12 mouse cellular contexts compared by ENCODE assay signal in genomic region chr5:20653425-20654185, GRCm38 (mm10).
DNase-seq lines count a peak whose midpoint lies in the region; ATAC-seq lines count a peak whose summit lies in the region.
"Had no signal": no experiment of that assay in that cellular context is flagged by ENCODE, and none has a peak within 500 bp of the region (broad histone marks: within the 10 kb centered on the region; RNA-seq: fewer than 3 reads in every experiment).

No protein-coding gene starts in this region.

- no peak overlapping the region for H3K27ac ChIP-seq in embryonic facial prominence, embryonic 11.5 days (replicated peaks; ENCODE audit: low read depth, low read length)
- H3K27ac ChIP-seq in embryonic facial prominence, embryonic 10.5 days (replicated peaks), result no peak overlapping the region
- H3K27ac ChIP-seq in hindbrain, embryonic 16.5 days (ENCODE audit: low read depth, low read length), result no peak overlapping the region
- H3K27ac ChIP-seq: kidney, embryonic 15.5 days had no signal

- no peak overlapping the region for H3K4me2 ChIP-seq in embryonic facial prominence, embryonic 11.5 days (ENCODE audit: low read depth, low read length)
- no peak overlapping the region for H3K4me2 ChIP-seq in hindbrain, embryonic 16.5 days (ENCODE audit: low read length)
- H3K4me2 ChIP-seq: kidney, embryonic 15.5 days had no signal

- no peak for DNase-seq in embryonic facial prominence, embryonic 11.5 days (ENCODE audit: low spot score)
- no peak for DNase-seq in embryonic facial prominence, embryonic 10.5 days (ENCODE audit: low spot score)
- peak; percentile 35 for DNase-seq in layer of hippocampus, adult 11-12 months (ENCODE audit: low spot score)
- DNase-seq in layer of hippocampus, adult 9-10 months (ENCODE audit: low spot score), result no peak
- peak; percentile 87 for DNase-seq in 3T3-L1 (ENCODE audit: low read depth, low spot score)
- no peak for DNase-seq in thymus, postnatal 4 days
- DNase-seq in B cell, adult 2 months, result no peak
- DNase-seq: cerebellum, adult 11-12 months; liver had no signal

- H3K9me3 ChIP-seq in embryonic facial prominence, embryonic 11.5 days (replicated peaks; ENCODE audit: control insufficient read depth, low read length), result no peaks in the 10 kb centered on the region
- H3K9me3 ChIP-seq in embryonic facial prominence, embryonic 10.5 days, result 0 out of 2 replicates have a peak, but pooled peaks cover 5% of the 10 kb centered on the region
- no peaks in the 10 kb centered on the region for H3K9me3 ChIP-seq in hindbrain, embryonic 16.5 days (ENCODE audit: control insufficient read depth, low read length)
- H3K9me3 ChIP-seq: kidney, embryonic 15.5 days had no signal

- WGBS in embryonic facial prominence, embryonic 11.5 days, result 75% methylated on average over 11 of the region's 11 CpGs
- 76% methylated on average over 11 of the region's 11 CpGs for WGBS in embryonic facial prominence, embryonic 10.5 days
- WGBS in hindbrain, embryonic 16.5 days, result 51% methylated on average over 11 of the region's 11 CpGs

- no peak overlapping the region for H3K4me3 ChIP-seq in embryonic facial prominence, embryonic 11.5 days (ENCODE audit: low read depth, low read length)
- no peak overlapping the region for H3K4me3 ChIP-seq in embryonic facial prominence, embryonic 10.5 days
- no peak overlapping the region for H3K4me3 ChIP-seq in hindbrain, embryonic 16.5 days (ENCODE audit: low read length)
- H3K4me3 ChIP-seq: erythroblast, embryonic 14.5 days; kidney, embryonic 15.5 days had no signal

- no peaks in the 10 kb centered on the region for H3K36me3 ChIP-seq in embryonic facial prominence, embryonic 11.5 days (replicated peaks; ENCODE audit: control insufficient read depth, insufficient read depth, low read depth, low read length)
- no peaks in the 10 kb centered on the region for H3K36me3 ChIP-seq in embryonic facial prominence, embryonic 10.5 days (replicated peaks)
- H3K36me3 ChIP-seq in hindbrain, embryonic 16.5 days (ENCODE audit: control insufficient read depth, insufficient read depth, low read length), result no peaks in the 10 kb centered on the region
- H3K36me3 ChIP-seq: kidney, embryonic 15.5 days had no signal

- 0 out of 2 replicates have a peak, but pooled peaks have one; percentile 52 for ATAC-seq in embryonic facial prominence, embryonic 11.5 days (replicated peaks; ENCODE audit: insufficient number of reproducible peaks, low FRiP score, low TSS enrichment, low read depth)
- ATAC-seq in hindbrain, embryonic 16.5 days, result peak; percentile 59

- no peaks in the 10 kb centered on the region for H3K4me1 ChIP-seq in embryonic facial prominence, embryonic 11.5 days (ENCODE audit: control insufficient read depth, insufficient read depth, low read length)
- H3K4me1 ChIP-seq in embryonic facial prominence, embryonic 10.5 days, result no peaks in the 10 kb centered on the region
- no peaks in the 10 kb centered on the region for H3K4me1 ChIP-seq in hindbrain, embryonic 16.5 days (ENCODE audit: control insufficient read depth, insufficient read depth, low read depth, low read length)
- H3K4me1 ChIP-seq: kidney, embryonic 15.5 days had no signal

- H3K9ac ChIP-seq in embryonic facial prominence, embryonic 11.5 days (replicated peaks; ENCODE audit: low read length), result no peak overlapping the region
- no peak overlapping the region for H3K9ac ChIP-seq in hindbrain, embryonic 16.5 days (ENCODE audit: low read depth, low read length)
- H3K9ac ChIP-seq: kidney, embryonic 15.5 days had no signal

- no peaks in the 10 kb centered on the region for H3K27me3 ChIP-seq in embryonic facial prominence, embryonic 11.5 days (ENCODE audit: control insufficient read depth, insufficient read depth, low read length)
- no peaks in the 10 kb centered on the region for H3K27me3 ChIP-seq in embryonic facial prominence, embryonic 10.5 days (replicated peaks; ENCODE audit: low read depth, poor library complexity, severe bottlenecking)
- H3K27me3 ChIP-seq in hindbrain, embryonic 16.5 days (replicated peaks; ENCODE audit: control insufficient read depth, insufficient read depth, low read length), result no peaks in the 10 kb centered on the region
- H3K27me3 ChIP-seq: kidney, embryonic 15.5 days had no signal

Comparison
In these comparisons a context has a peak if more than half of its experiments do, and no peak if none do; other contexts are left out.
1. DNase-seq: peak in layer of hippocampus, adult 11-12 months (single experiment) and 3T3-L1 (single experiment); none in embryonic facial prominence, embryonic 11.5 days (single experiment), embryonic facial prominence, embryonic 10.5 days (single experiment), layer of hippocampus, adult 9-10 months (single experiment), thymus, postnatal 4 days (single experiment) and B cell, adult 2 months (0 of 2).